Mouse (Mus musculus) neural tube, embryonic 12.5 days (tissue): ENCODE measurements around the gene Olfr510. TPM values are rescaled to one million over a fixed set of nuclear protein-coding genes. Genes with fewer than 3 reads are reported as not detected.
"Not testable (repeated sequence)": the region's sequence is repeated elsewhere in the genome, so short reads cannot be mapped to it uniquely, and the experiment has no call there.

Source experiments
- ATAC-seq: fragments of 200-750 bp; cut with Nextera tagmentation; 2 replicates; pipeline ENCODE4 v1.8.0; 2017; ENCODE audit warnings: low read depth, mild to moderate bottlenecking, moderate TSS enrichment, moderate library complexity; ENCODE audit not compliant: low FRiP score
- H3K27ac ChIP-seq: fragments of 300-500 bp; sonication (generic); 2 replicates; pipeline ENCODE4 v1.5.1; 2016
- H3K27me3 ChIP-seq: fragments of 300-500 bp; sonication (generic); replicated peaks from 2 replicates; pipeline ENCODE4 v1.6.1; 2016; ENCODE audit warnings: mild to moderate bottlenecking
- H3K36me3 ChIP-seq: fragments of 300-500 bp; sonication (generic); 2 replicates; pipeline ENCODE4 v1.6.1; 2016; ENCODE audit warnings: mild to moderate bottlenecking
- H3K4me1 ChIP-seq: fragments of 300-500 bp; sonication (generic); 2 replicates; pipeline ENCODE4 v1.6.1; 2016
- H3K4me2 ChIP-seq: fragments of 300-500 bp; sonication (generic); replicated peaks from 2 replicates; pipeline ENCODE4 v1.6.1; 2016; ENCODE audit warnings: mild to moderate bottlenecking
- H3K4me3 ChIP-seq: fragments of 300-500 bp; sonication (generic); 2 replicates; pipeline ENCODE4 v1.5.1; 2016
- H3K9ac ChIP-seq: fragments of 300-500 bp; sonication (generic); 2 replicates; pipeline ENCODE4 v1.6.1; 2016; ENCODE audit warnings: mild to moderate bottlenecking
- H3K9me3 ChIP-seq: fragments of 300-500 bp; sonication (generic); 2 replicates; pipeline ENCODE4 v1.6.1; 2016; ENCODE audit warnings: mild to moderate bottlenecking
- WGBS: fragments of 180-500 bp; shearing (Covaris S2); methylation state at CpG from one replicate; pipeline ENCODE4 v1.1.7; 2016; 5-methylcytosine and 5-hydroxymethylcytosine counted together
- polyA plus RNA-seq: library from polyadenylated mRNA; unstranded; fragments of >200 nt; fragmentation: Nextera tagmentation; extraction: Ambion mirVana; gene quantifications from 2 replicates; pipeline ENCODE4 v1.2.1, GENCODE M21; 2016

Gene Olfr510
- polyA plus RNA-seq: not detected in 2 replicates

DNA sequence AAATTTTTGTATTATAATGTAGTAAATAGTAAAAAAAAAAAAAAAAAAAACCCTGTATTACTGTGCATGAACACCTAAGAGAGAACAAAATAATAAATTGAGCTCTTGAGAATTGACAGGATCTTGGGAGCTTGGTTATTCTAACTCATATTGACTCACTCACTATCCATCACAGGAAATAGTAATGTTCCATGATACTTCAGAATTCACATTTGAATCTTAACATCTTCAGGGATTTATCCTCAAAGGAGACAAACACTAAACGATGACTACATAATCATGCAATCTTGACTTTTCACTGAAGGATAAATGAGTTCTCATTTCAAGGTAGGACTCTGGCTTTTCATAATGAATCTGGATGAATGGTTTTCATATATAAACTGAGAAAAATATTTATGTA is at the start of gene Olfr510:
TSS of gene Olfr510 (plus strand) at position 301 of the 400 bp plus-strand sequence.
- H3K9me3 ChIP-seq: no peaks in the 10 kb centered on the region
- no peaks in the 10 kb centered on the region for H3K4me1 ChIP-seq
- no peaks in the 10 kb centered on the region for H3K36me3 ChIP-seq
- ATAC-seq: no peak
- H3K27ac ChIP-seq: no peak within 1 kb of the TSS
- H3K9ac ChIP-seq: no peak within 1 kb of the TSS
- no peak within 1 kb of the TSS for H3K4me2 ChIP-seq
- WGBS: 94% methylated on average over 1 of the region's 1 CpGs
- H3K4me3 ChIP-seq: no peak within 1 kb of the TSS
- no peaks in the 10 kb centered on the region for H3K27me3 ChIP-seq

DNA sequence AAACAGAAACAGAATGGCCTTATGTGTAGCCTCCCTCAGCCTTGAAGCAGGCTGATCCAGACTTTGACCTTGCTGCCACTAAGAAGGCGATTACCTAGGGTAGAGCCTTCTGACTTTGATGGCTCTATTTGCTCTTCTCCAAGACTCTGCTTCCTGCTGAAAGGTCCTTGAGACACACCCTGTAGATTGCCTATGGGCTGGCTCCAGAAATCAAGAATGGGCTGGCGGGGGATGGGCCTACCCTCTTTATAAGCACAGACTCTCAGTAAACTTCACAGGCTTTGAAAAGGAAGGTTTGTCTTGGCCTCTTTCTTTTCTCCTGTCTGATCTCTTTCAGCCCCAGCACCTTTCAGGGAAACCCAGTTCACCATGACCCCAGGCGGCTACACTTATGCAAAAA is 49.4 kb upstream of the Olfr510 start:
- not testable (repeated sequence) for H3K9ac ChIP-seq, H3K4me3 ChIP-seq, H3K27ac ChIP-seq, H3K4me2 ChIP-seq, ATAC-seq, H3K27me3 ChIP-seq, H3K36me3 ChIP-seq, H3K4me1 ChIP-seq, H3K9me3 ChIP-seq
- 64% methylated on average over 3 of the region's 3 CpGs for WGBS

DNA sequence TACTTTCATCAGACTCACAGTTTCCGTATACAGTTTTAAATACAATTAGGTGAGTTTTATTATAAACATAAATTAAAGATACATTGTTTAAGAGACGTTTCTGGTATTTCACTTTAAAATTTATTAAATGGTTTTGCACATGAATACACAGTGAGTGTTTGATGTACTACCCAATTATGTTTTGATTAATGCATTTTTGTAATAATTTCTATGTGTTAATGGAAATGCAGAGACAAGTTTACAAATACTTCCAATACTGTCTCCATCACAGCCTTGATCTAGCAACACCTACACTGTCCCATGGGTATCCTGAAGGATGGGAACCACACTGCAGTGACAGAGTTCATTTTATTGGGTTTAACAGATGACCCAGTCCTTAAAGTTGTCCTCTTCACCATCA is 44.7 kb upstream of the Olfr510 start, which contains the start of gene Olfr507:
TSS of gene Olfr507 (plus strand) at position 301 of the 400 bp plus-strand sequence.
- H3K4me1 ChIP-seq: no peaks in the 10 kb centered on the region
- no peak within 1 kb of the TSS for H3K4me2 ChIP-seq
- no peaks in the 10 kb centered on the region for H3K36me3 ChIP-seq
- ATAC-seq: no peak
- H3K4me3 ChIP-seq: no peak within 1 kb of the TSS
- no peak within 1 kb of the TSS for H3K9ac ChIP-seq
- H3K9me3 ChIP-seq: no peaks in the 10 kb centered on the region
- no peaks in the 10 kb centered on the region for H3K27me3 ChIP-seq
- 84% methylated on average over 2 of the region's 2 CpGs for WGBS
- H3K27ac ChIP-seq: no peak within 1 kb of the TSS

DNA sequence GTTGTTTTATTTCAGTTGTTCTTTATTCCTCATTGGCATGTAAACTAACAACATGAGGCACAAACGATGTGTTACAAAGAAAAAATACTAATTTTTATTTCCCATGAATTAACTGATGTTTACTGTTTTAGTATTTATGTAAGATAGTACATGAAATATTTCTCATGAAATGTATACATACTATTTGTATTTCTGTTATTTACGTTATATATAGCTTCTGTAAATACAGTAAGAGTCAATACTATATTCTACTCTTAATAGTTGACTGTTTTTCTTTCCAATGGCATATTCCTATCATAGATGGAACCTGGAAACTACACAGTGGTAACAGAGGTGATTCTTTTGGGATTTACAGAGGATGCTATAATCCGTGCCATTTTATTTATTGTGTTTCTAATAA is 36.5 kb upstream of the Olfr510 start, which contains the start of gene Olfr508:
TSS of gene Olfr508 (plus strand) at position 301 of the 400 bp plus-strand sequence.
- no peak within 1 kb of the TSS for H3K4me3 ChIP-seq
- no peaks in the 10 kb centered on the region for H3K27me3 ChIP-seq
- no peak within 1 kb of the TSS for H3K4me2 ChIP-seq
- WGBS: 90% methylated on average over 3 of the region's 3 CpGs
- H3K27ac ChIP-seq: no peak within 1 kb of the TSS
- no peaks in the 10 kb centered on the region for H3K9me3 ChIP-seq
- no peak for ATAC-seq
- no peak within 1 kb of the TSS for H3K9ac ChIP-seq
- no peaks in the 10 kb centered on the region for H3K36me3 ChIP-seq
- H3K4me1 ChIP-seq: no peaks in the 10 kb centered on the region

DNA sequence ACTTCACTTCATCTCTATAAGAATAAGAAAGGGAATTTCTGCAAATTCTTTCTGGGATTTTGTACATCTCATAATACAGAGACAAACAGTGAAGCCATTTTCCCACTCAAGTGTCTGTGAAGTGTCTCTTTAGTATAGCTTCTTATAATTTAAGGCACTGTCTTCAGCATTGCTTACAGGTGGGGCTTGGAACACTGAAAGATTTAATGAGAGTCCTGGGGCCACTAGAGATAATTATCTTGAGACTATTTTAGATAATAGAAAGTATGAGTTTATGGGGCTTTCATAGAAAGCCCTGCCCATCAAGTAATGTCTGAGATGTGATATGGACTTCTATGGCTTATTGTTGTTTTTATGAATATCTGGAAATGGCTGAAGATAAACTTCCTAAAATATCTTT is 14.4 kb upstream of the Olfr510 start, which contains the start of gene Olfr509:
TSS of gene Olfr509 (minus strand) at position 101 of the 400 bp plus-strand sequence.
- Histone ChIP-seq H3K27me3 (no peaks in the 10 kb centered on the region), H3K4me2 (no peak within 1 kb of the TSS), H3K36me3 (no peaks in the 10 kb centered on the region), H3K27ac (no peak within 1 kb of the TSS), H3K9me3 (no peaks in the 10 kb centered on the region), H3K4me1 (no peaks in the 10 kb centered on the region), H3K4me3 (no peak within 1 kb of the TSS), H3K9ac (no peak within 1 kb of the TSS)
- ATAC-seq: no peak

DNA sequence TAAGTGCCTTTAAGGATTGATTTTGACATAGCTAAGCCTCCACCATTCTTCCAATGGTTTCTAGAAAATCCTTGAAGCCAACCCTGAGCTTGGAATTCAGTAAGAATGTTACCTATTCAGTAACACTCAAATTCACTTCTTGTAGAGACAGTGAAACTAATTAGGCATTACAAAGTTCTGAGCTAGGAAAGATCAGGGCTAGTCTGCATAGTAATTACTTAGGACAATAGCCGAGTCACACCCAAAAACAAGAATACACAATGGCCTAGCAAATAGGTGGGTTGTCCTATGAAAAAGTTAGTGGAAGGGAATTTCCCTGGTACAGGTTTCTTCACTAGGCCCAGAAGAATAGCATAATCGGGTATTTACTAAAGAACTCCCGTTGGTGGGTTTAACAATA is 3.8 kb upstream of the Olfr510 start:
- Histone ChIP-seq H3K4me3 (no peak overlapping the region), H3K4me1 (no peaks in the 10 kb centered on the region), H3K9ac (no peak overlapping the region), H3K36me3 (no peaks in the 10 kb centered on the region), H3K27ac (no peak overlapping the region), H3K9me3 (no peaks in the 10 kb centered on the region), H3K4me2 (no peak overlapping the region), H3K27me3 (no peaks in the 10 kb centered on the region)
- WGBS: 88% methylated on average over 3 of the region's 3 CpGs
- ATAC-seq: no peak

DNA sequence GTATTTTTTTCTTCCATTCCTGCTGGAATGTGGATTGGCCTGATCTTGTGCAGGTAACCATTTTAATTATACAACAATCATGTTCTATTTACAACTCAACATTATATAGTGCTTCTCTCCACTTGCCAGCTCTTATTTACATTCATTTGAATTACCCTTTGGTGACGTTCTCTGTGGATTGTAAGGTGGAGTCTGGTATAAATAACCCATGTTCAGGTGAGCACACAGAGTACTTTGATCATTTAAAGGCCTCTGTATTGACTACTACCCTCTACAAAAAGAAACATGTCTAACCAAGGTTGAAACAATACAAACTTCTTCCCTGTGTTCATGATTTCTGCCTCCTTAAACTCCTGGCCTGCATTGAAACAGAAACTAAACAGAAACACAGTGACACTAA is 4.8 kb downstream of the Olfr510 start:
- H3K4me2 ChIP-seq: no peak overlapping the region
- H3K9me3 ChIP-seq: no peaks in the 10 kb centered on the region
- H3K36me3 ChIP-seq: no peaks in the 10 kb centered on the region
- no peak overlapping the region for H3K9ac ChIP-seq
- H3K4me1 ChIP-seq: no peaks in the 10 kb centered on the region
- H3K4me3 ChIP-seq: no peak overlapping the region
- no peak for ATAC-seq
- 63% methylated on average over 1 of the region's 1 CpGs for WGBS
- no peak overlapping the region for H3K27ac ChIP-seq
- H3K27me3 ChIP-seq: no peaks in the 10 kb centered on the region

DNA sequence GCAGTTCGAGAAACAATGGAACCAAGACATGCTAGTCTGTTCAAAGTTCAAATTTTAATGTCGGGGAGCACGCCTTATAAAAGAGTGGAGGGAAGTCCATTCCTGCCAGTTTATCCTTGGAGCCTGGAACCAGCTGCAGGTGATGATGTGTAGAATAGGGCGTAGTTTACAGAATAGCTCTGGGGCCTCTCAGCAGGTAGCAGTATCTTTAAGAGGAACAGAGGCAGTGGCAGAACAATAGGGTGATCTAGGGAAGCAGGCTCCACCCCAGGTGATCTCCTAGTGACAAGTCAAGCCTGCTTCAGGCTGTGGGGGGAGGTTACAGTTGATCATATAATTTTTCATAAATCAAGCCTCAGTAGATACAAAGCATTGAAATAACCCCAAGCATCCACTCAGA is 12.7 kb downstream of the Olfr510 start:
- H3K27ac ChIP-seq: no peak overlapping the region
- H3K27me3 ChIP-seq: no peaks in the 10 kb centered on the region
- no peaks in the 10 kb centered on the region for H3K36me3 ChIP-seq
- no peak overlapping the region for H3K9ac ChIP-seq
- WGBS: 88% methylated on average over 4 of the region's 4 CpGs
- no peak for ATAC-seq
- H3K4me1 ChIP-seq: no peaks in the 10 kb centered on the region
- no peaks in the 10 kb centered on the region for H3K9me3 ChIP-seq
- no peak overlapping the region for H3K4me2 ChIP-seq
- no peak overlapping the region for H3K4me3 ChIP-seq

DNA sequence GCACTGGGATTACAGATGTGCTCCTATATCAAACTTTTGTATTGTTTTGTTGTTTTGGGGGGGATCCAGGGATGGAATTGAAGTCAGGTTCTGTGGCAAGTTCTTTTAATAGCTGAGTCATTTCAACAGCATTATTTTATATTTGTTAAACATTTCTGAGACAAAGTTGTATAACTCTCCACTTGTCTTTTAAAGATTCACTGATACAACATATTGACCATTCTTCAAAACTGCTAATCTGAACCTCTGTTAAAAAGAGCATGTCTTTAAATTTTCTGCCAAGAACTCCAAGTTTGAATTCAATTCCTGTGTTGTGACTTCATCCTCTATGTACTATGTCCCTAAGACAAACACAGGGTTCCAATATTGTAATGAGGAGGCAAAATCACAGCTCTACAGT is 46.8 kb downstream of the Olfr510 start, which contains the start of gene Olfr512:
TSS of gene Olfr512 (plus strand) at position 301 of the 400 bp plus-strand sequence.
- Histone ChIP-seq H3K36me3 (no peaks in the 10 kb centered on the region), H3K9me3 (no peaks in the 10 kb centered on the region), H3K4me2 (no peak within 1 kb of the TSS), H3K4me1 (no peaks in the 10 kb centered on the region), H3K27me3 (no peaks in the 10 kb centered on the region), H3K4me3 (no peak within 1 kb of the TSS), H3K27ac (no peak within 1 kb of the TSS), H3K9ac (no peak within 1 kb of the TSS)
- no peak for ATAC-seq

Other genes starting within 250 kb of the Olfr510 start
- not detected in 2 replicates for gene Olfr497, start 246.0 kb upstream of the Olfr510 start, polyA plus RNA-seq
- not detected in 2 replicates for gene Olfr498, start 201.1 kb upstream of the Olfr510 start, polyA plus RNA-seq
- gene Olfr502, start 141.4 kb upstream of the Olfr510 start, polyA plus RNA-seq: not detected in 2 replicates
- not detected in 2 replicates for gene Olfr503, start 121.9 kb upstream of the Olfr510 start, polyA plus RNA-seq
- not detected in 2 replicates for gene Olfr504, start 100.6 kb upstream of the Olfr510 start, polyA plus RNA-seq
- not detected in 2 replicates for gene Olfr506, start 55.6 kb upstream of the Olfr510 start, polyA plus RNA-seq
- not detected in 2 replicates for gene Olfr507, start 44.6 kb upstream of the Olfr510 start, polyA plus RNA-seq
- not detected in 2 replicates for gene Olfr508, start 36.4 kb upstream of the Olfr510 start, polyA plus RNA-seq
- not detected in 2 replicates for gene Olfr509, start 14.5 kb upstream of the Olfr510 start, polyA plus RNA-seq
- not detected in 2 replicates for gene Olfr512, start 46.9 kb downstream of the Olfr510 start, polyA plus RNA-seq
- gene Olfr513, start 84.6 kb downstream of the Olfr510 start, polyA plus RNA-seq: not detected in 2 replicates
- gene Olfr514, start 159.6 kb downstream of the Olfr510 start, polyA plus RNA-seq: not detected in 2 replicates
- gene Olfr516, start 184.1 kb downstream of the Olfr510 start, polyA plus RNA-seq: not detected in 2 replicates
- gene Olfr517, start 206.0 kb downstream of the Olfr510 start, polyA plus RNA-seq: not detected in 2 replicates
- not detected in 2 replicates for gene Olfr518, start 218.6 kb downstream of the Olfr510 start, polyA plus RNA-seq
- gene Olfr519, start 228.0 kb downstream of the Olfr510 start, polyA plus RNA-seq: not detected in 2 replicates